Mouse (Mus musculus): ENCODE data around the gene Stap2.

The Stap2 gene

DNA sequence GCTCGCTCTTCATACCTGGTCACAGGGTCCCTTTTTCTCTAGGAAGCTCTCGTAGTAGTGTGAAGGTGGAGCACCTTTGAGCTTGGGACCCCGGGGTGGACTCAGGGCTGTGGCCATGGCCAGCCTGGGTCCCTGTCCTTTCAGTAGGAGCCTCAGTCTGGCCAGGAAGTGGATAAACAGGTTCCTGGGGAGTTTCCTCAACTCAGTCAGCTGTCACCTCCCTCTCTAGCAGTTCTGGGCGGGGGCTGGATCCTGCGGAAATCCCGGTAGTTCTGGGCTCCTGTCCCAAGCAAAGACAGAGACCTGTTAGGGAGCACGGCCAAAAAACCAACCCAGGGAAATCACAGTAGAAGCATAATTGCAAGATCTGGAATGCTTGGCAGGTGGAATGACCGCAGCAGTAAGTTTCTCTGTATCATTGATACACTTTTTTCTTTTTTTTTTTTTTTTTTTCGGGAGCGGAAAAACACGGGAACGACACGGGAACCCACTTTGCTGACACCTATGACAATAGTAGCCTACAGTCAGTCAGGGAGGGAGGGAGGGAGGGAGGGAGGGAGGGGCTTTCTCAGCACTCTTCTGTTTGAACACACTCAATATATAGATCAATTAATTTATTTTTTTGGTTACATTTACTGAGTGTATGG, at the start of gene Stap2, which contains the start of gene Mpnd:
Gene Stap2 (minus strand): TSS at position 170 of the 647 bp plus-strand sequence.
Gene Mpnd (plus strand): TSS at position 297 of the 647 bp plus-strand sequence.
- DNase-seq (ENCODE audit: low read depth, low spot score) = no peak

DNA sequence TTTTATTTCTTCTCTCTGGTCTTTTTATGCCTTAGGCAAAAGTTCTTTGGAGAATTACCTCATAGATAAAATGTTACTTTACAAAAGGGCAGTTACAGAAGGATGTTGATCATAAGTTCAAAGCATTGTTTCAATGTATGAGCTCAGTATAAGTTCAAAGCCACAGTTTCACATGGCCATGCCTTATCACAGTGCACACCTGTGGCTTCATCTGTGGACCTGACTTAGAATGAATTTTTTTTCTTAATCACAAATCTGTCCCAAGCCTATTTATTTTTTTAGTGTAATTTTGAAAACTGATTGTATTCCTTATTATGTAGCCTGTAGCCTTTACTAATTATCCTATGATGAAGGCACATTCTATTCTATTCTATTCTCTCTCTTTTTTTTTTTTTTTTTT, 49.6 kb upstream of the Stap2 start:
- DNase-seq (ENCODE audit: low read depth, low spot score) = no peak

DNA sequence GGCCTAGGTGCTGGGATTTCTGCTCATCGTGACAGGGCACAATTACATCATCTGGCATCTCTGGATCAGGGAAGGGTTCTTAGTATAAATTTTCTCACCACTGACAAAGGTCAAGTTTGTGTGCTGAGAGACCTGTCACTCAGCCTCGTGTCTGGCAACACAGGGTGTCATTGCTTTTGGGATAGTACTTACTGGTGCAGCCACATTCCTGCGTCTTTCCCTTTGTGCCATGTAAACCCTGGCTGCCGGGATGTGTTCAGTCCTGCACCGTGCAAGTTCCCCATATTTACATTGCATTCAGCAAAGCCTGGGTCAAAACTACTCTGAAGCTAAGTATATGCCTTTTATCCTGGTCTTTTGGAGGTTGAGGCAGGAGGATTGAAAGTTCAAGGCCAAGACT, 46.0 kb upstream of the Stap2 start:
- no peak for DNase-seq (ENCODE audit: low read depth, low spot score)

DNA sequence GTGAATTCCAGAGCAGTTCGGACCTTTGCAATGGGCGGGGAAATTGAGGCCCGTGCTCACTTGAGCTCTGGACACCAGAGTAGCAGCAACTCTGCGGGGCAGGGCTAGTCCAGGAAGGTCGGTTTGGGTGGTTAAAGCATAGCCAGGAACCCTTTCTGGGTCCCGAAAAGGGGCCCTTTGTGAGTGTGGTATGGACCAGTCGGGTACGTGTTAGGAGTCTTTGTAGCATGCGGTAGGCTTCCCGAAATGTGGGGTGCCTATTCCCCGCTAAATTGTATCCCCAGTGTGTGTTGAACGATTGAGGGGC, 35.4 kb upstream of the Stap2 start:
- DNase-seq (ENCODE audit: low read depth, low spot score) = no peak

DNA sequence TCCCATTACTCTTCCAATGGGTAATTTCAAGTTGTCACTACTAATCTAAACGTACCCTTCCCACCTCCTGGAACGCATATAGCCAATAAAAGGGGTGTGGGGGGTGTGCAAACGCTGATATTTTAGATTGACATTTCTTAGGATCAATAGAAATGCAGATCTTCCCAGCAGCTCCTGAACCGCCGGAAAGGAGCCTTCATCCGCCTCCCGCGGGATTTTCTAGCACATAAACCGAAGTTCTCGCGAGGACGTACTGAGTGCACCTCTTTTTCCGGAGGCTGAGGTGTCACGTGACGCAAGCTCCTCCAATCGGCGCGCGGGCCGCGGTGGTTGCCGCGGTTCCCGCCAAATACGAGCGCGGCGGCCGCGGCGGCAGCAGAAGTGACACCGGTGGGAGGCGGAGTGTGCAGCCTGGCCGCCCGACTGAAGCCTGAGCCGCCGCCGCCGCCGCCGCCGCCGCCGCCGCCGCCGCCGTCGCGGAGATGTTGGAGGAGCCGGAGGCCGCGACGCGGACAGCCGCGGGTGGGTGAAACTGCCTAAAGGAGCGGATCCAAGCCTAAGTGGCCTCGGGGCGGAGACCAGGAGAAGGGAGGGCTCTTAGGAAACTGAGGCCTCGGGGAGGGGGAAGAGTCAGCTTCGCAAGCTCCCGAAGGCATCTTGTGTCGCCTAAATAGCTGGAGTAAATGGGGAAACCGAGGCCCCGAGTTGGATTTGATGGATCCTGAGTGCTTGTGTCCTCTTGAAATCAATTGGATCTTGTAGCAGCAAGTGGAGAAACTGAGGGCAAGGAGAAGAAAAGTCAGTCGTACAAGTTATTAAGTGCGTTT, 34.9 kb upstream of the Stap2 start, which contains the start of gene Chaf1a:
Gene Chaf1a (plus strand): TSS at position 410 of the 827 bp plus-strand sequence.
- peak; percentile 97 for DNase-seq (ENCODE audit: low read depth, low spot score)

DNA sequence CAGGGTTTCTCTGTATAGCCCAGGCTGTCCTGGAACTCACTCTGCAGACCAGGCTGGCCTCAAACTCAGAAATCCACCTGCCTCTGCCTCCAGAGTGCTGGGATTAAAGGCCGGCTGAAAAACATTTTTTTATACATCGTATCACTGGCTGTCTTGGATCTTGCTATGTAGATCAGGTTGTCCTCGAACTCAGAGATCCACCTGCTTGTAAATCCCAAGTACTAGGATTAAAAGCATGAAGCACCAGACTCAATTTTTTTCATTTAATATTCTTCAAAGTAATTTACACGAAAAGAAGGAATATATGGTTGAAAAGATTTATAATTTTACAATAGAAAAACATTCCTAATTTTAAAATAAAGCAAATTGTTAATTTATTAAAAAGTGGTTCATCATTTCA, 34.0 kb upstream of the Stap2 start:
- no peak for DNase-seq (ENCODE audit: low read depth, low spot score)

DNA sequence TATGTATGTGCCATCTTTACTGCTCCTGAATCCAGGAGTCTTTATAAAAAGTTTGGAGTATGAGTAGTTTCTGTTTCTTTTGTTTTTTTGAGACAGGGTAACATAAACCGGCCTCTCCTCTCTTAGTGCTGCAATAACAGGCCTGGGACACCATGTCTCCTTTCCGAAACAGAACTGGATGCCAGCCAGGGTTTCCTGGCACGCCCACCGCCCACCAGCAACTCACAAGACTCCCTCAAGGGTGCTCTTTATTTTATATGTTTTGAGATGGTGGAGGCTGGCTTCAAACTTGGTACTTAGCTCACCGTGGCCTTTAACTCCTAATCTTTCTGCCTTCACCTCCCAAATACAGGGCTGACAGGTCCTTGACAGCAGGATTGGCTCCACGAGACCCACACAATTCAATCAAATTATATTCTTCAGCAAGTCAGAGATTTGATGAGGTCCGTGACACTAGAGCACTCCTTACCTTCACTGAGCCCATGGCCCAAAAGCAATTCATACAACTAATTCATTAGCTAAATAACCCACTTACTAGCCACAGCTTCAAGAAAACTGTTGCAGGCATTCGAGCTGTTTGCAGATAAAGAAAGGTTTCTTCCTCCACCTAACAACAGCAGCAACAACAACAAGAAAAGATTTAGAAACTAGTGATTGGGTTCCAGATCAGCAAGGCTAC, 33.3 kb upstream of the Stap2 start:
- no peak for DNase-seq (ENCODE audit: low read depth, low spot score)

DNA sequence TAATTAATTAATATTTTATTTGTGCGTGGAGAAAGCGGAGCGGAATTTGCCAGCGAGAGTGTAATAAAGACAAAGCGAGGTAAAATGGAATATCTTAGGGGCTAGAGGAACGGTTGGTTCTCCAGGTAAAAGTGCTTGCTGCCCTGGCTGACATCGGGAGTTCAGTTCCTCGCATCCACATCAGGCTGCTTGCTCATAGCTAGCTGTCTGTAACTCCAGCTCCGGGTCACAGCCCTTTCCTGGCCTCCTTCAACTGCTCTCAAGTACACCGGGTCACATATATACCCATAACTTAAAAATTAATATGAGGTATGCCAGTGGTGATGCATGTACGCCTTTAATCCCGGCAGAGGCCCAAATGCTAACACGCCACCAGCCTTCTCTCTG, 31.5 kb upstream of the Stap2 start:
- no peak for DNase-seq (ENCODE audit: low read depth, low spot score)

DNA sequence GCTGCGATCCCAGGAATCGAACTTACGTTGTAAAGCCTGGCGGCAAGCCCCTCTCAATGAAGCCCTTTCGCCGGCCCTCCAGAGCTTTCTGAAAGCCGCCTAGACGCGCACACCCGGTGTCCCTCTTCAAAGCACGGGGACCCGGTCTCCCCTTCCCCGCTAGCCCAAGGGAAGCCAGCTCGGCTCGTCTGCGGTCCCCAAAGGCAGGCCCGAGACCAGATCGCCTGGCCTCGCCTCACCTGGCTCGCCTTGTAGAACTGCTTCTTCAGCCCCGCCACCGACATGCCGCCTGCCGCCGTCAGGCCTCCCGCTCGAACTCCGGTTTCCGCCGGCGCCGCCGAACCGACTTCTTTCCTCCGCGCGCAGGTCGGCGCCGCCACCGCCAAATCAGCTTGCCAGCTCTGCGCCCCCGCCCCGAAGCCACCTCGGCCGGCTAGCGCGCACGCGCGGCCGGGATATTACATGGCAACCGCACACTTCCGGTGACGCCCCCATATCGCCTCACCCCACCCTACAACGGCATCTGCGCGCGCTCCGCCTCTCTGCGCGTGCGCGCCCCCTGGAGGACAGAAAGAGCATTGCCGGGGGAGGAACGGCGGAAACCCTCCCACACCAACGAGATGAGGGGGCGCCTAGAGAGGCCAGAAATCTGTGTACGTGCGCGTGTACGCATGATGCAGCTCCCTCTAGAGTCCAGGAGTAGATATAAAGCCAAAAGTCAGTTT, 31.0 kb upstream of the Stap2 start, which contains the start of gene Sh3gl1:
Gene Sh3gl1 (minus strand): TSS at position 460 of the 725 bp plus-strand sequence.
- peak; percentile 96 for DNase-seq (ENCODE audit: low read depth, low spot score)

DNA sequence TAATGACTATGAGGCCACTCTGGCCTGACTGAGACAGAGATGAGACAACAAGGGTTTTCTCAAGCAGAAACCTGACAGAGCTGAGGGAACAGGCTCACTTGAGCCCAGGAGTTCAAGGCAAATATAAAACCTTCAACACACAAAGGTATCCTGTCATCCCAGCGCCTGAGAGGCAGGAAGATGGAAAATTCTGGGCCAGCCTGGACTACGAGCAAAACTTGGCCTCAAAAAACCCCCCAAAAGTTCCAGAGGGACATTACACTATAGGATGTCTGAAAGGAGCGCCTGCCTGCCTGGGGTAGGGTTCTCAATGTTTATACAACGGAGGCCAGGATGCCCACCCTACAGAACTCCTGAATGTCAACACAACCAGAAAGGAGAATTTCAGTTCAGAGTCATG, 29.8 kb upstream of the Stap2 start:
- DNase-seq (ENCODE audit: low read depth, low spot score) = no peak

DNA sequence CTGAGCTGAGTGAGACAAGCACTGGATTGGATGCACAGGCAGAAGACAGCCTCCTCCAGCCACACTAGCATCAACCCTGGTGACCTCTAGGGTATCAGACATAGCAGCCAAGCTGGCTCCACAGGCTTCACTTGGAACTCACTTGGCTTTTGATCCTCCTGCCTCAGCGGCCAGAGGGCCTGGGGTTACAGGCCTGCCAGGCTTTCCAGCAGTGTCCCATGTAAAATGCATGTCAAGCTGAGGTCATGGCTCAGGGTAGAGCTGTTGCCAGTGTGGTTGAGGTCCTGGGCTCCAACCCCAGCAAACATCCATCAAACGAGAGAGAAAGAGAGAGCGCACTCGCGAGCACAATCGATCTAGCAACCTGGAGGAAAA, 29.3 kb upstream of the Stap2 start:
- DNase-seq (ENCODE audit: low read depth, low spot score) = no peak

DNA sequence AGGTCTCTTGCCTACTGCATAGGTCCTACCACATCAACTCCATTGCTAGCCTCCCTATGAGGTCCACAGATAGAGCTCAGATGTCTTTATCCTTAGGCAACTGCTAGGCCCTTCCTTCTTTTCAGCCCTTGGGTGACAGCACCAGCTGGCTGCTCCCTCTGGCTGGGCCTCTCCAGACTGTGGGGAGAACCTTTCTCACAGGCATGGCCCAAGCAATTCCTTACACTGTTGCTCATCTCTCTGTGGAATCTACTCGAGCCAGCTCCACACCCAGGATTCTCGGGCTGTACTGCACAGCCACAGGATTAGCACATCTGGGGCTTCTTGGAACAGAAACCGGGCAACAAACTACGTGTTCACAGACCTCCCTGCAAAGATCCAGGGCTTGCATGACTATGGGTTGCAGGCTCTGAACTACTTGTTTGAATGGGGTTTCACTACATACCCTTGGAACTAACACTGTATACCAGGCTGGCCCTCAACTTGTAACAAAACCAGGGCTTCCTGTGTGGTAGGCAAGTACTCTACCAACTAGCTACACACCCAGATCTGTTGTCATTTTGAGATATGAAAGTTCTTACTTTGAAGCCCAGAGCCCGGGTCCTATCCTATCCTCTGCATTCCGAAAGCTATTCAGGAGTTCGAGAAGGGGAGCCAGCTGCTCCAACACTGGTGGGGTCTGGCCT, 28.8 kb upstream of the Stap2 start:
- DNase-seq (ENCODE audit: low read depth, low spot score) = no peak

DNA sequence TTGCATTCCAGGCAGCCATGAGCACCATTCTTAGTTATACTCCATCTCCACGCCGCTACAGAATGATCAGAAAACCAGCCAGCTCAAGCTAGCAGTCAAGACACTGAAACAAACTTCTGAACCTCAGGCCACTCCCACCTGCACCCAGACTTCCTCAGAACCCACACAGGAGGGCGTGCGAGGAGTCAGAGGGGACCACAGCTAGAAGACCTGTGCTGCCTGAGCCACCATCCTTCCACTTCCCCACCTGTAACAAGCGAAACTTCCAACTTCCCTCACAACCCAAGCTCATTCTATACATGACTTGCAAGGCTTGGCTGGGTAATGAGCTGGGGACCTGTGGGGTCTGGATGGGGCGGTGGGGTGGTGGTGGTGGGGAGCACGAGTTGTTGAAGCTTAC, 27.4 kb upstream of the Stap2 start:
- DNase-seq (ENCODE audit: low read depth, low spot score) = no peak

DNA sequence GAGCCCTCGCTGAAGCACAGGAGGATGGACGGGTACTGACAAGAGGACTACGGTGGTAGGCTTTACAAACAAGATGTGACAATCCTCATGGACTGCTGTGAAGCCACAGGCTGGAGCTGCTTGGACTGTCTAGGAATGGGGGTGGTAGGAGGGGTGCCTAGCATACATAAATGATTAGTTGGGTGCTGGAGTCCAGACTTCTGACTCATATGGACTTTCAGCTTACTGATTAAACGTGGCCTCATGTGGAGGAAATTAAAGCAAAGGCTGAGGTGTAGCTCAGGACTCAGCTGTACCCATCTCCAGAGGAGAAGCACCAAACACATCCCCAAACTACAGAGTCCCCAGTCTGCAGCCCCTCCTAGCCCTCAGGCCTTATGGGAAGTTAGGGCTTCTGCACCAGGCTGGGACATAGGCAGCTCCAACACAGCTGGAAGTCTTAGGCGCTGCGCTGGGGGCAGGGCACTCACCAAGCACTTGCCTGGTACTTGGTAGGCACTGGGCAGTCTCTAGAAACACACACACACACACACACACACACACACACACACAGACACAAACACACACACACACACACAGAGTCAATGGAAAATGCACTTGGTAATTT, 26.8 kb upstream of the Stap2 start:
- DNase-seq (ENCODE audit: low read depth, low spot score) = no peak

DNA sequence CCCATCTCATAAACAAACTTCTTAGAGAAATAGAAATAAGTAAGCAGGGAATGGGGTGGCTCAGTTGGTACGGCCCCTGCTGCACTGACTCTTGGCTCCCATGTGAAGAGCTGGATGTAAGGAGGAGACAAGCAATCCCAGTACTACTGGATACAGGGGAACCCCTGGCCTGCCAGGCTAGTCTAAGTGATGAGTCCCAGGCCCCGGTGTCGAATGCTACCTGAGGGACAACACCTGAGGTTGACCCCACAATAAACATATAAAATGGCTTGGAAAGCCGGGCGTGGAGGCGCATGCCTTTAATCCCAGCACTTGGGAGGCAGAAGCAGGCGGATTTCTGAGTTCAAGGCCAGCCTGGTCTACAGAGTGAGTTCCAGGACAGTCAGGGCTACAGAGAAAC, 26.0 kb upstream of the Stap2 start:
- DNase-seq (ENCODE audit: low read depth, low spot score) = no peak

DNA sequence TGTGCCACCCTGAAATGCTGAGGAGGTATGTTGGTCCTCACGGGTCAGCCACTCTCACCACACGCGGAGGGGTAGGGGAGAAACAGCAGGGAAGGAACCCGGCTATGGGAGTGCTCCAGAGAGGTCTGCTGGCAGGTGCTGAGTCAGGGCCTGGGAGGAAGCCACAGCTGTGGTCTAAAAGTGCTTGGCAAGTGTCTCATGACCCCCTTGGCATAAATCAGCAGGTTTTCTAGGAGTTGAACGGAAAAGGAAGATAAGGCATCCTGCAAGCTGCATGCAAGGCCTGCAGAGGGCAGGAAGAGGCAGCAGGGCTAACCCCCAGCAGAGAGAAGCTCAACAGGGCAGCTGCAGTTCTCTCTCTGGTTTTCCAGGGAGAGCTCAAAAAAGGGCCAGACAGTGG, 25.5 kb upstream of the Stap2 start:
- no peak for DNase-seq (ENCODE audit: low read depth, low spot score)

DNA sequence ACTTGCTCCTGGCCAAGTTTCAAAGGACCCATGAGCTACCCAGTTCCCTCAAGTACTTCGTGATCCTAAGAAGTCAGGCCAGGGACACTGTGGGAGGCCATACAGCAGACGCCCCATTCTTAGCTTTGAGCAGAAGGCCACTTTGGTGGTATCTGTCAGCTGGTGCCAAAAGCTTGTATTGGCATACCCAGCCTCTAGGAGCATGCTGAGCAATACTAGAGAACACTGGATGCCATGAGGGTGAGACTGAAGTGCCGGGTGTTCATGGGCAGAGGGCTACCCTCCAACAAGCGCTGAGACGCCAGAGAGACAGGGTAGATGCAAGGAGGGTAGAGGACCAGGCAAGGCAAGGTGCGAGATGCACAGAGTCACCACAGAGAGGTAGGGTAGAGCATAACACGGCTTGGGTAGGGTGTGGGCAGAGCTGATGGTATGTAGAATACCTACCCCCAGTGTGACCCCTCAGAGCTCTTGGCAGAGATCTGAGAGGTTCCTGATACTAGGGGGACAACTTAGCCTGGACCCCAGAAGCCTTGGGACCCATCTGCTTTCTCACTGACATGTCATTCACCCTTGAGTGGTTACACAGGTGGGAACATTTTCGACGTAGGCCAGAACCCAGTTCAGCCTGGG, 25.0 kb upstream of the Stap2 start:
- no peak for DNase-seq (ENCODE audit: low read depth, low spot score)

DNA sequence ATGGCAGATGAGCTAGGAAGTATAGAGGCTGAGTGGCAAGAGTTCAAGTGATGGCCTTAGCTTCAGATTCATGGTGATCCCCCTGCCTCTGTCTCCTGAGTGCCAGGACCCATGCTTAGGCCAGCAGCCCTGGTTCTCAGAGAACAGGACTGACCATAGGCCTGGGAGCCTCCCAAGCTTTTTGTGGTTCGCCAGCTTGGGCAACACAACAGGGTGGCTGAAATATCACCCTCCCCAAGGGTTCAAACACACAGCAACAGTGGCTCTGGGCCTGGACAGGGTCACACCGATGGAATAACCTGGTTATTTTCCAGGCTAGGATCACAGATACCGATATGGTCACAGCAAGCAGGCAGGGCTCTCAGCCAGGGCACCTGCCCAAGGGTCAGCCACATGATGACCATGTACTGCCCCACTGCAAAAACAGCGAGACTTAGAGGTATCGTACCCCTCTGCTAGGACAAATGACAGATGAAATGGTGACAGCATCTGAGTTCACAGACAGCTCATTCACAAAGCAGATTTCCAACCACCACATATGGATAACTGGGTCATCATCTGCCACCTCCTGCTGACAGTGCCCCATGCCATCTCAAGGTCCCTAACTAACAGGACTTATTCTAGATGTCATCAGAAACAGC, 22.5 kb upstream of the Stap2 start:
- no peak for DNase-seq (ENCODE audit: low read depth, low spot score)

DNA sequence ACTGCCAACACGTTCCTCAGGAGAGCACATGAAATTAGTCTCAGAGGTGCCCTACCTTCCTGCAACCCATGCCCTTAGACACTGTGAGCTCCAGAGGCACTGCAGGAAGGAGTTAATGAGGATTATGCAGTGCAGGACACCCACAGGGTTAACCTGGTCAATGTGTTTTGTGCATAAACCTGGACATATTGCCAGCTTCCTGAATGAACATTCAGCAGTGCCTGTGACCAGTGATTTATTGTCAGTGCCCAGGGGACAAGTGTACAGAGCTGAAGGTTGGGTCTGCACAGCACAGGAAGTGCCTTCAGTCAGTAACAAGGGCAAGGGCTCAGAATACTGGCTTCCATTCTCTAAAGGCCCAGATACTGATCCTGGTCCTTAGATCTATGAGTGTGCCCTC, 21.5 kb upstream of the Stap2 start:
- DNase-seq (ENCODE audit: low read depth, low spot score) = no peak

DNA sequence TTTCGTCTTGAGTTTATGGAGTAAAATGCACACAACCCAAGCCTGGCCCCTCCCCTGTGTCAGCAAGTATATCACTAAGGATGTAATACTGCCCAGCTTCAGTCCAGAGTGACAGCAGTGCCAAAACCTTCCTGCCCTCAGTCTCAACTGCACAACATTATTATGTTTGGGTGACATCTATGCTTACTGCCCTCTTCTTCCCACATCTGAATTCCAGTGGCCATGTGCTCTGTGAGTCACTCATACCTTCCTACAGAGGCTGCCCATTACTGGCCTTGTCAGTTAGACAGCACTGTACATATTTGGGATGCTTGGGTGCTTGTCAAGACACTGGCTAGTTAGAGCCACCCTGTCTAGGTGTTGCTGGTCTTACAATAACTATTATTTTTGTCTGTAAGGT, 20.9 kb upstream of the Stap2 start:
- DNase-seq (ENCODE audit: low read depth, low spot score) = no peak
